Mouse (Mus musculus) embryonic facial prominence, embryonic 15.5 days (tissue): ENCODE measurements around the gene Kcnk15. TPM values are rescaled to one million over a fixed set of nuclear protein-coding genes. Genes with fewer than 3 reads are reported as not detected.

Experiments used
- ATAC-seq: fragments of 200-750 bp; cut with Nextera tagmentation; 2 replicates; pipeline ENCODE4 v1.8.0; 2017; ENCODE audit warnings: low read depth, moderate TSS enrichment; ENCODE audit not compliant: insufficient number of reproducible peaks, low FRiP score, low TSS enrichment
- H3K27ac ChIP-seq: fragments of 300-500 bp; sonication (generic); replicated peaks from 2 replicates; pipeline ENCODE4 v1.5.1; 2015; ENCODE audit warnings: mild to moderate bottlenecking, inconsistent platforms
- H3K27me3 ChIP-seq: fragments of 300-500 bp; sonication (generic); 2 replicates; pipeline ENCODE4 v1.6.1; 2015; ENCODE audit warnings: inconsistent platforms
- H3K36me3 ChIP-seq: fragments of 300-500 bp; sonication (generic); 2 replicates; pipeline ENCODE4 v1.6.1; 2015; ENCODE audit warnings: mild to moderate bottlenecking, inconsistent platforms
- H3K4me1 ChIP-seq: fragments of 300-500 bp; sonication (generic); 2 replicates; pipeline ENCODE4 v1.6.1; 2015; ENCODE audit warnings: inconsistent platforms
- H3K4me2 ChIP-seq: fragments of 300-500 bp; sonication (generic); replicated peaks from 2 replicates; pipeline ENCODE4 v1.6.1; 2015; ENCODE audit warnings: mild to moderate bottlenecking, inconsistent platforms
- H3K4me3 ChIP-seq: fragments of 300-500 bp; sonication (generic); replicated peaks from 2 replicates; pipeline ENCODE4 v1.5.1; 2015; ENCODE audit warnings: mild to moderate bottlenecking, inconsistent platforms
- H3K9ac ChIP-seq: fragments of 300-500 bp; sonication (generic); 2 replicates; pipeline ENCODE4 v1.6.1; 2015; ENCODE audit warnings: inconsistent platforms
- H3K9me3 ChIP-seq: fragments of 300-500 bp; sonication (generic); replicated peaks from 2 replicates; pipeline ENCODE4 v1.6.1; 2016; ENCODE audit warnings: inconsistent platforms
- WGBS: fragments of 180-500 bp; shearing (Covaris S2); methylation state at CpG from one replicate; pipeline ENCODE4 v1.1.7; 2015; 5-methylcytosine and 5-hydroxymethylcytosine counted together
- polyA plus RNA-seq: library from polyadenylated mRNA; unstranded; fragments of >200 nt; fragmentation: Nextera tagmentation; extraction: Ambion mirVana; gene quantifications from 2 replicates; pipeline ENCODE4 v1.2.1, GENCODE M21; 2015

The Kcnk15 gene
- polyA plus RNA-seq, 1 experiment from 2014 or later = not detected

- 66% methylated on average over 7 of the region's 7 CpGs for WGBS
Measured at GRCm38 (mm10) chr2:163875484-163875883, 22.0 kb downstream of the Kcnk15 start.

GRCm38 (mm10) chr2:163876830-163877498, 23.5 kb downstream of the Kcnk15 start:
- 70% methylated on average over 14 of the region's 14 CpGs for WGBS
- Histone ChIP-seq H3K9ac (no peak overlapping the region), H3K4me2 (no peak overlapping the region), H3K27ac (no peak overlapping the region), H3K4me3 (no peak overlapping the region), H3K36me3 (no peaks in the 10 kb centered on the region), H3K9me3 (no peaks in the 10 kb centered on the region), H3K4me1 (peaks cover 9% of the 10 kb centered on the region; the same call in 1 of the 2 replicates), H3K27me3 (no peaks in the 10 kb centered on the region; the same call in 1 of the 2 replicates)
- ATAC-seq = no peak

More at GRCm38 (mm10) chr2:163875484-163875883, 22.0 kb downstream of the Kcnk15 start:
- Histone ChIP-seq H3K9me3 (no peaks in the 10 kb centered on the region), H3K27ac (no peak overlapping the region), H3K9ac (no peak overlapping the region), H3K4me1 (peaks cover 9% of the 10 kb centered on the region; the same call in 1 of the 2 replicates), H3K36me3 (no peaks in the 10 kb centered on the region), H3K27me3 (0 out of 2 replicates have a peak, but pooled peaks cover 2% of the 10 kb centered on the region), H3K4me2 (no peak overlapping the region), H3K4me3 (no peak overlapping the region)
- ATAC-seq = peak; percentile 20; the same call in 1 of the 2 replicates

DNA sequence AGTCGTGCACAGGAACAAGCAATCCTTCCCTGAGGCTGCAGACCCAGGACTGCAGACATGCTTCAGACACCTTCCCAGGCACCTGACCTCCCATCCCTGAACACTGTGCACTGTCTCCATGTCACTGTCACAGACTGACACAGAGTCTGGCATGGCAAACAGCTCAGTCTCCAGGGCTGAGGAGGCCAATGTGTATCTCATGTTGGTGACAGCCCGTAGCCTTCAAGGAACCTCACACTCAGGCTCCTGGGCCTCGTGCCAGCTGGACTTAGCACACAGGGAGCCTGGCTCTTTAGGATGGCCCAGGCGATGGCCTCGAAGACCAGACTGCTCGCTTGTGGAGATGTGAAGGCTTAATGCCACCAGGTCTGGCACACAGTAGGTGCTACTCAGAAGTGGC, 27.4 kb downstream of the Kcnk15 start:
- WGBS = 79% methylated on average over 6 of the region's 6 CpGs
- no peaks in the 10 kb centered on the region for H3K36me3 ChIP-seq
- no peaks in the 10 kb centered on the region; the same call in none of the 2 replicates for H3K27me3 ChIP-seq
- ATAC-seq = no peak
- H3K4me2 ChIP-seq = no peak overlapping the region
- peaks cover under 1% of the 10 kb centered on the region; the same call in 1 of the 2 replicates for H3K4me1 ChIP-seq
- H3K9me3 ChIP-seq = no peaks in the 10 kb centered on the region
- no peak overlapping the region for H3K27ac ChIP-seq
- no peak overlapping the region for H3K9ac ChIP-seq
- H3K4me3 ChIP-seq = no peak overlapping the region

GRCm38 (mm10) chr2:163882859-163883652, 29.6 kb downstream of the Kcnk15 start:
- ATAC-seq = no peak
- Histone ChIP-seq H3K27ac (no peak overlapping the region), H3K4me2 (no peak overlapping the region), H3K4me1 (no peaks in the 10 kb centered on the region), H3K27me3 (no peaks in the 10 kb centered on the region; the same call in none of the 2 replicates), H3K9ac (no peak overlapping the region), H3K4me3 (no peak overlapping the region), H3K9me3 (no peaks in the 10 kb centered on the region), H3K36me3 (no peaks in the 10 kb centered on the region)
- 69% methylated on average over 17 of the region's 17 CpGs for WGBS

- WGBS = 30% methylated on average over 6 of the region's 6 CpGs
- Histone ChIP-seq H3K4me3 (no peak overlapping the region), H3K9ac (no peak overlapping the region), H3K4me2 (no peak overlapping the region), H3K9me3 (no peaks in the 10 kb centered on the region), H3K27ac (no peak overlapping the region), H3K4me1 (no peaks in the 10 kb centered on the region), H3K27me3 (no peaks in the 10 kb centered on the region), H3K36me3 (no peaks in the 10 kb centered on the region)
- ATAC-seq = no peak
Measured at GRCm38 (mm10) chr2:163889411-163889810, 36.0 kb downstream of the Kcnk15 start.

DNA sequence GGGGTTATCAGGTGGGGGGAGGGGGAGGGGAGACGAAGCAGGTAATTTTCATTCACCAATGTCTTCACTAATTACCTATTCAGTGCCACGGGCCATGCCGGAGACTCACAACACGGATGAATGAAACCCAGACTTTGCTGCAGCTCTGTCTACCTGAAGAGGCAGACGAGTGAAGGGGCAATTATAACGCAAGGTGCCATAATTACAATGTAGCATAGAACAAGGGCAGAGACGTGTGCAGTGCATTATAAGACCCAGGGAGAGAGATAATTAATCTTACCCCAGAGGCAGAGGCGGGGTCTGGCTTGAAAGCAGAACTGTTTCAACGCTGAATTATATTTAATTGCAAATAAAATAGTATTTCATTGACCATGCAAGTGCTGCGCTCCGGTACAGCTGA, 37.1 kb downstream of the Kcnk15 start:
- Histone ChIP-seq H3K27ac (no peak overlapping the region), H3K4me3 (no peak overlapping the region), H3K27me3 (no peaks in the 10 kb centered on the region), H3K36me3 (no peaks in the 10 kb centered on the region), H3K9me3 (no peaks in the 10 kb centered on the region), H3K9ac (no peak overlapping the region), H3K4me2 (no peak overlapping the region), H3K4me1 (no peaks in the 10 kb centered on the region)
- 56% methylated on average over 11 of the region's 11 CpGs for WGBS
- no peak for ATAC-seq

DNA sequence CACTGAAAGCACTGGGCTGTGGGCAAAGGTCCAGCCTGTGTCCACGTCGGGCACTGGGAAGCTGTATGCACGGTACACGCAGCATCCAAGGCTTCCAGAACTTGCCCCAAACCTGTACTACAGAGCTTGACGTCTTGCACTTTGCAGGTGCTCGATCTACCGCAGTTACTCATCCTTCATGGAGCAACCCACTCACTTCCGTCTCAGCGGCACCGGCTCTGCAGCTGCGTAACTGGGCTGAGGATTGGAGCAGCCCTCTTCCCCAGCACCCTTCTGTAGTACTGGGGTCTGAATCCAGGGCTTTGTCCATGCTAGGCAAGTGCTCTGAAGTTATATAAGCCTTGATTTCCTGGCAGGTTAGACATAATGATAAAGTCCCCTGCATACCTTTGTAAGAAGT, 37.8 kb downstream of the Kcnk15 start:
- no peaks in the 10 kb centered on the region for H3K9me3 ChIP-seq
- H3K4me3 ChIP-seq = no peak overlapping the region
- H3K4me1 ChIP-seq = no peaks in the 10 kb centered on the region
- no peaks in the 10 kb centered on the region for H3K36me3 ChIP-seq
- no peak overlapping the region for H3K27ac ChIP-seq
- no peak overlapping the region for H3K4me2 ChIP-seq
- WGBS = 93% methylated on average over 11 of the region's 11 CpGs
- no peak overlapping the region for H3K9ac ChIP-seq
- no peak for ATAC-seq
- H3K27me3 ChIP-seq = no peaks in the 10 kb centered on the region

DNA sequence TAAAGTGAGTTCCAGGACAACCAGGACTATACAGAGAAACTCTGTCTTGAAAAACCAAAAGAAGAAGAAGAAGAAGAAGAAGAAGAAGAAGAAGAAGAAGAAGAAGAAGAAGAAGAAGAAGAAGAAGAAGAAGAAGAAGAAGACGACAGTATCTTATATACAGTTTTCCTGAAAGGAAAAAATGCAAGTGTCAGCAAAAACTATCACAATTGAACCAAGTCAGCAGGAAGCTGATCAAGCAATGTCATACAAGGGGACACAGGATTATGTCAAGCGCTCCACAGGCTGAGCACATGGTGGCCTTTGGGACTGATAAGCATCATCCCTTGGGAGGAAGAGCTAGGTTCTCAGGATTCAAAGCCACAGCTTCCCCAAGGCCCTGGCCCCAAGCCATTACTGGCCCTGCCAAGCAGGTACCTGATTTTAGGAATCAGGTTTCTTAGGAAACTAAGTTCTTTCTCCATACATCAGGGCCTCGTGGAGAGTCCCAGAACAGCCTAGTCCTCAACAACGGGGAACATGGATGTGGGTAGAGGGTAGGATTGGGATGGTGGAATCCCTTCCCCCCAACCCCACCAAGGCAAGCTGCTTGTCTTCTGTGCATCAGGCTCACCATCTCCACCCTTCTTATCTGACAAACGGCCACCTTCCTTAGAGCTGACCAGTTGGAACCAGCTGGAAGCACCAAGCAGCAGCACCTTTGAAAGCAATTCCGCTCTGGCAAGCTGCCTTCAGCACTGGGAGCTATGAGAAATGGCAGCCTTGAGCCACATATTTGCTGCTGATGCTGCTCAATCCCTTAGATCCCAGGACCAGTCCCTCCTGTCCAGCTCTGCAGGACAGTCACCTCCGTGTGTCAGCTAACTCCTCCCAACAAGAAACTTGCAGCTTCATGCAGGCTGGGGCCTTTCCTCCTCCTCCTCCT, 40.3 kb downstream of the Kcnk15 start:
- Histone ChIP-seq H3K9ac (no peak overlapping the region), H3K4me2 (no peak overlapping the region), H3K36me3 (no peaks in the 10 kb centered on the region), H3K27ac (no peak overlapping the region), H3K9me3 (no peaks in the 10 kb centered on the region), H3K4me1 (no peaks in the 10 kb centered on the region), H3K4me3 (no peak overlapping the region), H3K27me3 (no peaks in the 10 kb centered on the region)
- ATAC-seq = no peak
- 54% methylated on average over 7 of the region's 7 CpGs for WGBS

DNA sequence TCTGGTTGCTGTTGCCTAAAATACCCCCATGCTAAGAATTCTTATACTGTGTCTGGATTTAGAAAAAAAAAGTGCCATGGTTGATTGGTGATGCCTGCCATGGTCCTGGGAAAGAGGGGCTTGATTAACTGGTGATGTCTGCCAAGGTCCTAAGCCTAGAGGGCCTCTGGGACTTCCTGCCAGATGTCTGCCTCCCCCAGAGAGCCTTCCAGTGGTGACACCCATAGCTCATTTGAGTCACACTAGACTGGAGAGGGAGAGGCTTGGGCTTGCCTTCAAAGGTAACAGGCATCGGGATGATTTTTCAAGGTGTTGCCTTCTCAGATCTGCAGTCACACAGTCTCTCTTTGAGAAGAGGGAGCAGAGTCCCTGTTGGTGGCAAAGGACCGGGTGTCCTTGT, 41.7 kb downstream of the Kcnk15 start:
- Histone ChIP-seq H3K9me3 (no peaks in the 10 kb centered on the region), H3K4me3 (no peak overlapping the region), H3K4me2 (no peak overlapping the region), H3K9ac (no peak overlapping the region), H3K27ac (no peak overlapping the region), H3K27me3 (no peaks in the 10 kb centered on the region), H3K36me3 (no peaks in the 10 kb centered on the region), H3K4me1 (no peaks in the 10 kb centered on the region)
- no peak for ATAC-seq
- WGBS = 68% methylated on average over 2 of the region's 2 CpGs

- WGBS = 86% methylated on average over 7 of the region's 7 CpGs
- ATAC-seq = no peak
- H3K27ac ChIP-seq = no peak overlapping the region
- no peak overlapping the region for H3K9ac ChIP-seq
- no peaks in the 10 kb centered on the region for H3K27me3 ChIP-seq
- H3K9me3 ChIP-seq = no peaks in the 10 kb centered on the region
- no peaks in the 10 kb centered on the region for H3K4me1 ChIP-seq
- no peak overlapping the region for H3K4me3 ChIP-seq
- no peak overlapping the region for H3K4me2 ChIP-seq
- H3K36me3 ChIP-seq = no peaks in the 10 kb centered on the region
Measured at GRCm38 (mm10) chr2:163897026-163897425, 43.6 kb downstream of the Kcnk15 start.
